Mouse (Mus musculus): ENCODE measurements around the gene Kat5.

Kat5 gene

DNA sequence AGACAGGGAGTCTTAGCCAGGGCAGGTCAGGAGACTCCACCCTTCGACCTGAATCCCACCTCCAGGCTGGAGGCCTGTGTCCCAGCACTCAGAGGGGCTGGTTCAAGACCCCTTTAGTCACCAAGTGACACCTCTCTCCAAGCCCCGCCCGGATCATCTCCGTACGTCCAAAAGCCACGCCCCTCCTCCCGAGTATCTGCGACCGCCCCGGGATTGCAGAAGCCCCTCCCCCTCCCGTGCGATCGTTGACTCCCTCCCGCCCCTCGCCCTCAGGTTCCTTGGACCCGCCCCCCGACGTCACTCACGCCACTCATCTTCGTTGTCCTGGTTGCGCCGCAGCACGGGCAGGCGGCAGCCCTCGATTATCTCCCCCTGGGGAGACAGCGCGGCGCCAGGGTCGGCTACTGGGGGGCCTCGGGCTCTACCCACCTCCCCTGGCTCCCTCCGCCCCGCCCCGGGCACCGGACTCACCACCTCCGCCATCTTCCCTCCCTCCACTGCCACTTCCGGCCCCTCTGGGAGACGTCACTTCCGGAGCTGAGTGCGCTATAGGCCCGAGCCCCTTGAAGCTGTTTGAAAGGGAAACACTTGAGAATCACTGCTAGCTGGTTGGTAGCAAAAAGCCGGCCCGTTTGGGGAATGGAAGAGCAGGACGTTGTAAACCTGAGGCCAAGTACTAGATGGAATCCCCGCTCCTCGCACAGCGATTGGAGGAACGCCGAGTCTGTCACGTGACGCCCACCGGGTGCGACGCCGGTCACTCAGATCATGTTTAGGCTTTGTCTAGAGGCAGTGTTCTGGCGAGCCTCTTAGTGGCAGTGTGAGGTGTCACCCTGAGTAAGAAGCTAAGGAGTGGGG is at the start of gene Kat5:
Gene Kat5 (minus strand): TSS at position 691 of the 858 bp plus-strand sequence.
- peak; percentile 94 to 95 for DNase-seq (ENCODE audit: low spot score in 2 of 2)

DNA sequence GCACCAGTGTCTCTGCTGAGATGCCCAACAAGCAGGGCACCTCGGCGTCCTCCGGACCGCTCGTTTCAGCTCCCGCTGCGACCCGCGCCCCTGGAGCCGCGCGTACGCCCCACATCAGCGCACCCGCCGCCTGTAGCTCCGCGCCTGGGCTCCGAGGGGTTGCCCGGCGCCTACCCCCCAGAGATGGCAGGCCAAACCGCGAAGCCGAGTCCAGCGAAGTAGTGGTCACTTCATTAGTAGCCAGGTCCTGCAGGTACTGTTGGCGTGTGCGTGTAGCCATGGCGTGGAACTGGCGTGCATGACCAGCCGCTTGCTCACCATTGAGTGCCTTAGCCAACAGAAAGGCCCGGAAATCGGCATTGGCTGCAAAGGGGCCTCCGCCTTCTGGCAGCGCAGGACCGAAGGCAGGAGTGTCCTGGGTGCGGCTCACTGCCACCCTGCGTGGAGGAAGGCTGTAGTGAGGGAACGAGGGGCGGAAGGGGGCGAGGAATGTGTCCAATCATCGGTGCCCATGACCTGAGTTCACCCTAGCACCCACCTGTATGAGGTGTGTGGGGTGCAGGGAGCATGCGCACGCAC is 44.8 kb upstream of the Kat5 start:
- DNase-seq (ENCODE audit: low spot score in 2 of 2), result no peak

DNA sequence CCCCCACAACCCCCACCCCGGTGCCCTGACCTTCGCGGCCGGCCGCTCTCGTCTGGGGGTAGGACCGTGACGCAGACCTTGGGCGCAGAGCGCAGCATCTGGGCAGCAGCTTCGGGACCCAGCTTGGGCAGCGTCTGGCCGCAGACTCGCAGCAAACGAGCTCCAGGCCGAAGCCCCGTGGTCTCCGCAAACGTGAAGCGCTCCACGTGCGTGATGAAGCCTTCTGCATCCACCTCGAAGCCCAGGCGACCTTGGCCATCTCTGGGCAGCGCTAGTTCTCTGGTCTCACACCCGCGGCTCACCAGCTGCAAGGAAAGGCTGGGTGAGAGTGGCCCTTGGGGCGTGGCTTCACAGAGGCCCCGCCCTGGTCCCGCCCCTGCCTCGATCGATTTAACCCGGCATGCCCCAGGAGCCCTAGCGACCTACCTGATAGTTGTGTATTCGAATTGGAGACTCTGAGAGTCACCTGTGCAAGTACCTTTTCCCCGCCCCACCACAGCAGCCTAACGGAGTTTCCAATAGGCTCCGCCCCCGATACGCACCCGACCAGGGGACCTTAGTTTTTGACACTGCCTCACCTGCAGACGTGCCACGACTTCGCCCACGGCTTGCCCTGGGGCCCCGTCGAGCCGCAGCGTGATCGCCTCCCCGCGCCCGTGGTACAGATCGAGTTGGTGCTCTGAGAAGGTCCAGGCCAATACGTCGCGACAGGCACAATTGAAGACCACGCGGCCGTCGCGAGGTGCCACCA is 44.1 kb upstream of the Kat5 start:
- DNase-seq (ENCODE audit: low spot score in 2 of 2), result no peak

DNA sequence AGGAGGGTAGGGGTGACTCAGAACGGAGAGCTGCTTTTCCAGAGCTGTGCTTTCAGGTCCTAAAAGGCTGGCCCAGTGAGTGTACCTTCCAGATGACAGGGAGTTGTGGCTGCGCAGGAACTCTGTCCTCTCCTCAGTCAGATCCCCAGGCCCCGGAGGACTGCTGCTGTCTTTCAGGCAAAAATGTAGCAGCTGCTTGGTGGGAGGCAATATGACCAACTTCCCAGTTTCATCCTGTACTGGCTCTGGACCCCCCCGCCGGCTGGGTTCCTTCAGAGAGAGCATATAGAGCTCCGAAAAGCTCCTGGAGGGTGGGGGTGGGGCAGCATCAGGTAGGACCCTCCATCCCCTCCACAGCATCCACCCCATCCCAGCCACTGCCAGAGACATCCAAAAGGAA is 42.5 kb upstream of the Kat5 start:
- no peak for DNase-seq (ENCODE audit: low spot score in 2 of 2)

DNA sequence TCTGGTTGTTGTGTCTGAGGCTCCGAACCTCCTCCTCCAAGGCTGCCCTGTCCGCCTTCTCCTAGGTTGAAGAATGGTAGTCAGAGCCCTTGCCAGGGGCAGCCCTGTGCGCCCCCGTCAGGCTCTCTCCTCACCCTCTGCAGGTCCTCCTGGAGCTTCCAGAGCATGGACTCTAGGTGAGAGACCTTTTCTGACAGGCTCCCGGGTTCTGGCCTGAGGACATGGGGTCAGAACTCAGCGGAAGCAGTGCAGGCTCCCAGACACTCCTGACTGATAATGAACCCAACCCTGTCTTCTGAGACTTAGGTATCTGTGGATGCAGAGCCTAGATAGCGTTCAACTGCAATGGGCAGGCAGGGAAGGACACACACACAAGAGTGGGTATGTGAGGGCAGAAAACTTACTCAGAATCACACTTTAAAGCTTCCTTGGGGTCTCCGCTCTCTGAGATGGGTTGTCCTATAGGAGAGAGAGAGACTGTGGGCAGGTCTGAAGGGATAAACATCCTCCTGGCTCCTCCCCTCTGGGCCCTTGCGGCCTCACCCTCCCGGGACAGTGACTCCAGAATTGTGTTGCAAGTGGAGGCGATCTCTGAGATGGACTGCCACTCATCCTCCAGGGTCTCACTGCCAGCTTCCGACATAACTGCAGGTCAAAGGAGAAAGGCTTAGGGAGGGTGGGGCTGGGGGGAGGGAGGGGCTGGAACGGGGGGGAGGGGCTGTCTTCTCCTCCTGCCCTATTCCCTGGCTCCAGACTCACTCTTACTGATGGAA is 41.7 kb upstream of the Kat5 start:
- no peak for DNase-seq (ENCODE audit: low spot score in 2 of 2)

DNA sequence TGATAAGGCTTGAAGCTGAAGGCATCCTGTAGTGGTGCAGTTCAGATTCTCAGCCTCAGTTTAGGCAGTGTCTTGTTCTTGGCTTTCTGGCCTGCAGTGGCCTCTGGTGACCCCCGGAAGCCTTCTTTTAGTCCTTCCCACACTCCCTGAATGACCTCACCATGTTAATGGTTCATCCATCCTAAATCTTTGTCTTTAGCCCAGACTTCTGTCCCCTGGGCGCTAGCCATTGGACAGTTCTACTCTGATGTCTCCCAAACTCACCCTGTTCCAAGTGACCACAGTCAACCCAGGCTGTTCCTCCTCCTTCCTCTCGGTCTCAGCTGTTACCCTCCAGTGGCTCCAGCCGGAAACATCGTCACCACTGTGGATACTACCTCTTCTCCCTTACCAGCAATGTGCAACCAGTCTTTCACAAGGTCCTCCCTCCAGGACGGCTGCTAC is 39.3 kb upstream of the Kat5 start:
- peak; percentile 75 to 85 for DNase-seq (ENCODE audit: low spot score in 2 of 2)

DNA sequence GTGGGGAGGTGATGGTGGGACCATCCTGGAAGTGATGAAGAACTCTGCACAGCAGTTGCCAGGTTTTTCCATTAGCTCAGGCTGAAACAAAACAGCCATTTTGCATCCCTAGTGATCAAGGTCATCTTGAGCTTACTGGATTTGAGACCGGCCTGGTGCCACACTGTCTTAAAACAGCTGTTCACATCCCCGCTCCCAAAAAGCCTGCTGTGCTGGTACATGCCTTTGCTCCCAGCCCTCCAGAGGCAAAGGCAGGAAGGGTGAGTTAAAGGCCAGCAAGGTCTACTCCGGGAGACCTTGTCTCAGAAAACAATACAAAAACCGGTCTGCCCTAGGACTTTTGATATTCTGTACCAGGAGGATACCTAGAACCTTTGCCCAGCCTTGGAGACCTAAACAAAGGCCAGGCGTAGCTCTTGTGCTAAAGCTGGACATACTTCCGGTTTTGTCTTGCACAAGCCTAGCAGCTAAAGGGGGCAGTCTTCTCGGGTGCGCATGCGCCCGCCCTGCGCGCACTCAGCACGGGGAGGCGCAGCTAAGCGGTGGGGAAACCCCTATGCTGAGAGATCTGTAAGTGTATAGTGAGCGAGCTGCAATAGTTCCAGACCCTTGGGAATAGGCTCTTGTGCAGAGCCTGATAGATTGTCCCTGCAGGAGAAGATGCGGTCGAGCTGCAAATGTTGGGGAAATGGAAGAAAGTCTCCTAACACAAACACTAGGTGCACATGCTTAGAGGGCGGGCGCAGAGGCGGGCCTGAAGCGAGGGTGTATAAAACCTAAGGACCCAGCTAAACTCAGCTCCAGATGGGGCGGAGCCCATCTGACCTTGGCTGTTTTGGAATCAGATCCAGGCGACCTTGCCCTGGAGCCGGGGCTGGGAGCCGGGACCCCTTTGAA is 38.6 kb upstream of the Kat5 start:
- peak; percentile 90 to 91 for DNase-seq (ENCODE audit: low spot score in 2 of 2)

DNA sequence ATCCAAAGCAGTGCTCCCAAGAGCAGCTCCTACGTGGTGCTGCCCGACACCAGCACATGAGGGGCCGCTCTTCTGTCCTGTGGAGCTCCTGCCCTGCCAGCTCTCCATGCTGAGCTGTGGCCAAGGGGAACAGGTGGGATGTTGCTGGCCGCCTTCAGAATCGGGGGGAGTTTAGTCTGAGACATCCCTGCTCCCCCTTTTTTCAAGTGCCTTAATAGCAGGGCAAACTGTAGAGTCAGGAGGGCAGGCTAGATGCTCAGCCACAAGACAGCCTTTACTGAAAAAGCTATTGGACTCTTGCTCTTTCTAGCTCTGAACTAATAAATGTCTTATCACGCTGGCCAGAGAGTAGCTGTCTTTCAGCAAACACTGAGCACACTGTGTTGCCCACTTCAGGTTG is 37.8 kb upstream of the Kat5 start:
- no peak for DNase-seq (ENCODE audit: low spot score in 2 of 2)

DNA sequence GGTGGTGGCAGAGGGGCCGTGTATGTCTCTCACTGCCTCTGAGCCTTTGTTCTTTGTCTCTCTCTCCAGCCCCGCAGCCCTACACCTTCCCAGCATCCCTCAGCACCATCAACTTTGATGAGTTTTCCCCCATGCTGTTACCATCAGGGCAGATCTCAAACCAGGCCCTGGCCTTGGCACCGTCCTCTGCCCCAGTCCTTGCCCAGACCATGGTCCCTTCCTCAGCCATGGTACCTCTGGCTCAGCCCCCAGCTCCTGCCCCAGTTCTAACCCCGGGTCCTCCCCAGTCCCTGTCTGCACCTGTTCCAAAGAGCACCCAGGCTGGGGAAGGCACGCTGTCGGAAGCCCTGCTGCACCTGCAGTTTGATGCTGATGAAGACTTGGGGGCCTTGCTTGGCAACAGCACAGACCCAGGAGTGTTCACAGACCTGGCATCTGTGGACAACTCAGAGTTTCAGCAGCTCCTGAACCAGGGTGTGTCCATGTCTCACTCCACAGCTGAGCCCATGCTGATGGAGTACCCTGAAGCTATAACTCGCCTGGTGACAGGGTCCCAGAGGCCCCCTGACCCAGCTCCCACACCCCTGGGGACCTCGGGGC is 36.8 kb upstream of the Kat5 start:
- no peak for DNase-seq (ENCODE audit: low spot score in 2 of 2)

DNA sequence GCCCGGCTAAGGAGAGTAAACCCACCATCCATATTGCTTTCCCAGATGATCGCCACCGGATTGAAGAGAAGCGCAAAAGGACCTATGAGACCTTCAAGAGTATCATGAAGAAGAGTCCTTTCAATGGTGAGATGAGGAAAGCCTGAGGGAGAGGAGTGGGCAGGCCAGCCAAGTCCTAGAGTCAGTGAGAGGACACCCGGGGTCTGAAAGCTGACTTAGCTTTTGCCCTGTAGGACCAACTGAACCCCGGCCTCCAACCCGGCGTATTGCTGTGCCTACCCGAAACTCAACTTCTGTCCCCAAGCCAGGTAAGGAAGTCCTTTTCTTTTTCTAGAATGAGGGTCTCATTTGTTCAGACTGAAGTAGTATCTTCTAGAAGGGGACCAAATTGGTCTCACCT is 35.2 kb upstream of the Kat5 start:
- no peak for DNase-seq (ENCODE audit: low spot score in 2 of 2)

DNA sequence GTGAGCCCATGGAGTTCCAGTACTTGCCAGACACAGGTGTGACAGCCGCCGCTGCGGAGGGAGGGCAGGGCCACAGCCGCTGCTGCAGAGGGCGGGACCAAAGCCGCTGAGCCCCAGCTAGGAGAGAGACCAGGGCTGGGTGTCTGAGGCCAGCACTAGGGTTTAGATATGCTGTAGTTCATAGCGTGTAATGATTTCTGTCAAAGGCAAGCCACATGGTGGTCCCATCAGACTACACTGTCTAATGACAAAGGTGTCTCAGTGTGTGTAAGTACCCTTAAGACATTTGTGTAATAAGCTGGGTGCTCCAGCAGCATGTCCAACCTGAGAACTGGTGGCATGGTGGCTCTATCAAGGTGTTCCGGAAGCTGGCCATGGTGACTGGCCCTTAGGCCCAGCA is 31.6 kb upstream of the Kat5 start:
- no peak for DNase-seq (ENCODE audit: low spot score in 2 of 2)

DNA sequence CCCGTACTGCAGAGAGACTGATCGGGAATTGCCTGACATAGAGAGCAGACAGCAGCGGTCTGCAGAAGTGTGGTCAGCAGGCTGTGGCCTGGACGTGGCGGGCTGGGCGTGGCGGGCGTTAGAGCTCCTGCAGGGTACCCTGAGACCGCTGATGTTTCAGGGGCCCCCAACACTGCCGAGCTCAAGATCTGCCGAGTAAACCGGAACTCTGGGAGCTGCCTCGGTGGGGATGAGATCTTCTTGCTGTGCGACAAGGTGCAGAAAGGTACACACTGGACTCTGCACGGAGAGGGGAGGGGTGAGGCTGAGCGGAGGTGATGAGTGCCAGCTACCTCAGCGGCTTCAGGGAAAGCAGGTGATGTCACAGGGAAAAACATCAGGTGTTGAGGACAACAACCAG is 31.0 kb upstream of the Kat5 start:
- DNase-seq (ENCODE audit: low spot score in 2 of 2), result no peak

DNA sequence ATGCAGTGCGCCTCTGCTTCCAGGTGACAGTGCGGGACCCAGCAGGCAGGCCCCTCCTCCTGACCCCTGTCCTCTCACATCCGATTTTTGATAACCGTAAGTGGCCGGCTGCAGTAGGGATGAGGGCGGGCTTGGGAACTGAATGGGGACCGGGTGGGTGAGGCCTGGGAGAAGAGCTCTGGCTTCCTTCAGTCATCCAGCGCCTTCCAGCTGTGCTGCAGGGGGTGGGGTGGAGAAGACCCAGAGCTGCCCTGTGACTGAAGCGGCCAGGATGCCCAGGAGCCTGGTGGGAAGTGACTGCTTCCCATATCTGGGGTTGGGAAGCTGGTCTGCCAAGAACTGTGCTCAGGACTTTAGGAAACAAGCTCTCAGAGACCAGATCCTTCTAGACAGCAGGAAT is 30.3 kb upstream of the Kat5 start:
- no peak for DNase-seq (ENCODE audit: low spot score in 2 of 2)

DNA sequence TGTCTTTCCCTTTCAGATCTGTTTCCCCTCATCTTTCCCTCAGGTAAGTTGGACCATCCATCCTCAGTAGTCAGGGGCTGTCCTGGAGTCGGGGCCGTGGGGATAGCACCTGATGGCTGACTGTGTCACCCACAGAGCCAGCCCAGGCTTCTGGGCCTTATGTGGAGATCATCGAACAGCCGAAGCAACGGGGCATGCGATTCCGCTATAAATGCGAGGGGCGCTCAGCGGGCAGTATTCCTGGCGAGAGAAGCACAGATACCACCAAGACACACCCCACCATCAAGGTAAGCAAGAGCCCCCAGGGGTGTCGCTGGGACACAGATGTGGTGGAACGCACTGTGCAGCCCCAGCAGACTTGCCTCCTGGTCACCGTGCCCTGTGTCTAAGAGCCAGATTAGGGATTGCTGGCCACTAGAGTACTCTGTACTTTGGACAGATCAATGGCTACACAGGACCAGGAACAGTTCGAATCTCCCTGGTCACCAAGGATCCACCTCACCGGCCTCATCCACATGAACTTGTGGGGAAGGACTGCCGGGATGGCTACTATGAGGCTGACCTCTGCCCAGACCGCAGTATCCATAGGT is 28.5 kb upstream of the Kat5 start:
- no peak for DNase-seq (ENCODE audit: low spot score in 2 of 2)

DNA sequence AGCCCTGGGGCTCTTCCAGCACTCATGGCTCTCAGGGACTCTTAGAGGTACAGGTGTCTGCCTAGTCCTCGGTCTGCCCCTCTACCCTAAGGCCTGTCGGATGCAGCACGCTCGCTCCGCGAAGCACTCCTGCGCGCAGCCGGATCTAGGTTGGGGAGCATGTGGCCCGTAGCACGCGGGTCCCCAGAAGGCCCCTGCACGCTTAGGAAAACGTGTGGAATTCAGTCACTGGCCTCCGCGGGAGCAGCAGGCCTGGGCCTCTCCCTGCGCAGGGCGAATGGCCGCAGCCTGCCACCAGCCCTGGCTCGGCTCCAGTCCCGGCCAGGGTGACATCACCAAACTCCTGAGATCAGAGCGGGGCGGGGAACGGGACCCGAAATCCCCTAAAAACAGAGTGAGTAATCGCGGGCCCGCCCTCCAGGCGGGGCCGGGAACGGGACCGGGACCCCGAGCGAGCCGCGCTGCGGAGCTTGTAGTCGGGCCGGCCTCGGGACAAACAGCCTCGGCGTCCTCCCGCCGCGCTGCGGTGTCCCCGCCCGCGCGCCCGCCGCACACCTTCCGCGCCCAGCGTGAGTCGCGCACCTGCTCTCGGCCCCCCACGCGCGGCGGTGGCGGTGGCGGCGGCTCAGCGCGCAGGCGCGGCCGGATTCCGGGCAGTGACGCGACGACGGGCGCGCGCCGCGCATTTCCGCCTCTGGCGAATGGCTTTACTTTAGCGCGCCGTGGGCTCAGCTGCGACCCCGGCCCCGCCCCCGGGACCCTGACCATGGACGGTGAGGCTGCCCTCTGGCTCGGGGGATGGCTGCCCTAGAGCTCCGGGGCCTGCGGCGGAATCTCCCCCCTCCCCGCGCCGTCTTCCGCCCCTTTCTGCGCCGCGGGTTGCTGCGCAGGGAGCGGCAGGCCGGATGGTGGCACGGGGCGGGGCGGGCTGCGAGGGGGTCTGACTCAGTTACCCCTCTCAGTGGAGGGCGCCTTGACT is 27.3 kb upstream of the Kat5 start, which contains the start of gene Rela:
Gene Rela (plus strand): TSS at position 415 of the 979 bp plus-strand sequence.
- DNase-seq (ENCODE audit: low spot score in 2 of 2), result peak; percentile 94 to 95

DNA sequence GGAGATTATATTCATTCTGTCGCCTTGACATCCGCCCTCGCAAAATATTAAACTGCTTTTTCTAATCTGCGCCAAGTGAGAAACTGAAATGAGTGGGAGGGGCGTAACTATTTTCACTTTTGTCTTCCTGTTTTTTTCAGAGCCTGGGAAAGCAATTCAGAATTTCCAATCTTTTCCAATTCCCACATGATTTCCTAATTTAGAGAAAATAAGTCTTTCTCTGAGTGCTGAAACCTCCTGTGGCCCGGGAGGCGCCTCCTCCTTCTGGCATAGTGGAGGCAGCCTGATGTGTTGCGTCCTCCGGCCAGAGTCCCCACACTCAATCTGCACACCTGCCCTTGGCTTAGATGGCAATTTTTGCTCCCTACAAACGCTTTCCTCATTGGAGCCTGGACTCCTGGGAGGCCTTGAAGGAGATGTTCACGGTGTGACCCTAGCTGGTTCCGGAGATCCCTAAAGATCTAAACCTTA is 26.6 kb upstream of the Kat5 start:
- peak; percentile 78 to 80 for DNase-seq (ENCODE audit: low spot score in 2 of 2)

DNA sequence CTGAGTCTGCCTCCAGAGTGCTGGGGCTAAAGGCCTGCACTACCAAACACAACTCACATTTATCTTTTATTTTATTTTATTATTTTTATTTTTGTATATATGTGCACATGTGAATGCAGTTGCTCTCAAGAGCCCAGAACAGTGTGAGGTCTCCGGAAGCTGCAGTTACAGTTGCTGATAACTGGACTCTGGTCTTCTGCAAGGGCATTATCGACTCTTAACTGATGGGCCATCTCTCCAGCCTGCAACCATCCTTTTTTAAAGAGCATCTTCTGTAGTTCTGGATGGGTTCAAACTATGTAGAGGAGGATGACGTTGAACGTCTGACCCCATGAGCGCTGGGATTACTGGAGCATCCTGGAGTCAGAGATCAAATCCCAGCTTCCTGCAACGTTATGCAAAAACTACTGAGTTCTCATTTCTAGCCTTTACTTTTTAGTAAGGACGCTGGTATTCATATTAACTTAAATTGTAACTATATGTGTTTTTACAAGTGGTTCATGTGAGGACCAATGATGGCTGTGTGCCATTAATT is 26.1 kb upstream of the Kat5 start:
- no peak for DNase-seq (ENCODE audit: low spot score in 2 of 2)

DNA sequence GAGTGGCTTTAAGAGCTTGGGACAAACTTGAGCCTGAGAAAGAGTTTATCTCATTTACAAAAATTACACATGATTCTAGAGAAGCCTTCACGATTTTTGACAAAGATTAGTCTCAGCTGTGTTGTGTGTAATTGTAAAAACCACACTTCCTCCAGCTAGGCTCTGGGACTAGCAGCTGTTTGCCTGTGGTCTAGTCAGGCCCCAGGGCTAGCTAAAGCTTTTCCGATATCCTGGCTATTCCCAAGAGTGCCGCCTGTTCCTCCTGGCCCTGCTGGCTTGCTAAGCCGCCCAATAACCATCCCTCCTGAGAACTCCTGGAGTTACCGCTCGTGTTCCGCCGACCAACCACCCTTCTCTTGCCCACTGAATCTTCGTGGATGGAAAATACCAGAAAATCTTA is 22.1 kb upstream of the Kat5 start:
- no peak for DNase-seq (ENCODE audit: low spot score in 2 of 2)
